Mouse (Mus musculus) embryonic fibroblast, embryonic 13.5 days (primary cell): ENCODE data around the gene C3.

Source experiments
- CTCF ChIP-seq: IDR thresholded peaks from 2 replicates; pipeline ENCODE4 v1.5.1; 2011; ENCODE audit warnings: mild to moderate bottlenecking, control low read depth, low read length, moderate library complexity, borderline replicate concordance; ENCODE audit not compliant: insufficient read depth
- POLR2A ChIP-seq: IDR thresholded peaks from 2 replicates; pipeline ENCODE4 v1.6.1; 2011; ENCODE audit warnings: low read depth, mild to moderate bottlenecking, control low read depth, low read length, moderate library complexity

- TF ChIP-seq CTCF (no peak), POLR2A (no peak)
These were observed 54.6 kb downstream of the C3 start for GRCm38 (mm10) chr17:57173351-57173750.
